Mouse (Mus musculus): ENCODE data around the gene Vps13d. TPM values are rescaled to one million over a fixed set of nuclear protein-coding genes. Genes with fewer than 3 reads are reported as not detected.

Gene Vps13d
- polyA plus RNA-seq, 1 experiment from 2014 or later = 76.6 TPM

DNA sequence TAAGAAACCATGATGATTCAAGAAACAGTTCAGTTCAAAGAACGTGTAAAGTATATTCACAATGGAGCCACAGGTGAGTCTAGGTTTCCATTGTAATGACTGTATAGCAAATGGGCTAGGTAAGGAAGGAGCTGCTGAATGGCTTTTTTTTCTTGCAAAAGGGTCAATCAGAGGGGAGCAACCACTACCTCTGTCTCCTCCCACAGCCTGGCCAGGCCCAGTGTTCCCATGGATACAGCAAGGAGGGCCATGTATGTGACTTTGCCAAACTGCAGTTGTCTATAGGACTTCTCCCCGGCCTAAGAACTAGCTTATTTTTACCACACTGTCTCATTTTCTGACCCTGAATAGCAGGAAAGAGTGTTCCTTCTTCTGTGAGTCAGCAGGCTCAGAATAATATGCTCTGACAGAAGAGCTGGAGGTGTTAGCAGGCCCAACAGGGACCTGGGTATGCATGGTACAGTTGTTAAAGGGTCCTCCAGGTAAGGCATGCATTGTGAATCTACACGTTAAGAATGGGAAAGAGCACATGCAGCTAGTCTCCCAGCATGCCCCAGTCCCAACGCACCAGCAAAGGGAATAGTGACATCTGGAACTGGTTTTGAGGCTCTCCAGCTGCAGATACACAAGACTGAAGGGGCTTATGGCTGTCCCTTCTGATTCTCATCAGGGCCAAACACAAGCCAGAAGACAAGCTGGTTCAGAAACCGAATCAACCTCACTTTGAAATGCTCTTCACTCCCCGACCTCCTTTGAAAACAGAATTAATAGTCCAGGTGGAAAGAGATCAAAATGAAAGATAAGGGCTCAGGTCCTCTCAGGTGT is 197.6 kb downstream of the Vps13d start:
- 68% methylated on average over 6 of the region's 6 CpGs for WGBS (ENCODE audit: missing documents)
- H3K27ac ChIP-seq = peak overlapping the region; percentile 100

DNA sequence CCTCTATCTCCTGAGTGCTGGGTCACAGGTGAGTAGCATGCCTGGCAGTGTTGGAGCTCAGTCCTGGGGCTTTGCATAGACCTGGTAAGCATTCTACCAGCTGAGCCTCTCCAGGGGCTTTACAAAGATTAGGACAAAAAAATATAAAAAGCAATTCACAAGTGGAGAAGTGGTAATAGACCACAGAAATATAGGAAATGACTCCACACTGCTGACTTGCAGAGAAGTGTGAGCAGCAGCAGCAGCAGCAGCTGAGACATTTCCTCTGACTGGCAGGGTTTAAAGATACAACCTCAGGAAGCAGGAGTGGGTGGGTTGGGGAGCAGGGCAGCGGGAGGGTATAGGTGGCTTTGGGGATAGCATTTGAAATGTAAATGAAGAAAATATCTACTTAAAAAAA is 199.0 kb downstream of the Vps13d start:
- Histone ChIP-seq H3K4me3 (ENCODE audit: inconsistent target) (no peak overlapping the region), H3K27ac (peak overlapping the region; percentile 100)
- WGBS (ENCODE audit: missing documents) = 0% methylated on average over 1 of the region's 1 CpGs

More for the DNA sequence above, 197.6 kb downstream of the Vps13d start:
- Histone ChIP-seq H3K79me2 (ENCODE audit: inconsistent target) (peaks cover 6% of the 10 kb centered on the region; the same call in 1 of the 2 replicates), H3K4me3 (ENCODE audit: inconsistent target) (no peak overlapping the region), H3K36me3 (ENCODE audit: inconsistent target) (no peaks in the 10 kb centered on the region)

DNA sequence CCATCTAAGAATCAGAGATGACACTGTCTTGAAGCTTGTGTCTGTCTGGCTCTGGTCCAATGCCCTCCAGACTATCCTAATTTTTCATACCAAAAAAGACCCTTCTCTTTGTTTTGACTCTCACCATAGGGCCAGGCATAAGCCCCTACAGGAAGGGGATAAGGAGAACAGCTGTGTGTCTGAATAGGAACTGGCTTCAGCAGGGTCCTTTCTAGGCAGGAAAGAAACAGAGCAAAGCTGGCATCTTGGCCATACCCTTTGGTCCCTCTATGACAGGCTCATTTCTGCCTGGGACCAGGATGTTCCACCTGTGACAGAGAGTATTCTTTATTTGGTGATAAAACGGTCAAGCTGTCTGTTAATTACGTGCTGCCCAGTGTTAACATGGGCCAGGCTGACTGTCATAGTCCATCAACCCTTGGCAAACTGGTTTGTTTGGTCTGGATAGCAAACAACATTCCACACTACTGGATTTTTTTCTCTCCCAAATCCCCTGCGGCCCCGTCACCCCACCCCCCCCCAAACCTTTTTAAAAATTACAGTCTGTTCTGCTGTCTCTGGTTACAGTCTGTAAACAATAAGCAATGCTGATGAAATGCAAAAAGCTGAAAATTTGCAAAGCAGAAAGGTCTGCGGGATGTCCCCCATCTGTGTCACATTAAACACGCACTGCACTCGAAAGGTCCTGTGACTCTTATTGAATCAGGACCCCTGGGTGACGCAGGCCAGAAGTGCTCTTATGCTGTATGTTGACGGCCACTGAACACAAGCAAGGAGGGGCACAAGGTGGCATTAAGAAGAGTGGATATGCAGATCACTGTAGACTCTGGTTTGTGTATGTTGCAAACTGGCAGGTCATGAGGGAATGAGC is 201.5 kb downstream of the Vps13d start:
- Histone ChIP-seq H3K27ac (0 out of 2 replicates have a peak overlapping the region, but pooled peaks have one; percentile 1), H3K36me3 (ENCODE audit: inconsistent target) (no peaks in the 10 kb centered on the region), H3K79me2 (ENCODE audit: inconsistent target) (peaks cover 6% of the 10 kb centered on the region; the same call in 1 of the 2 replicates), H3K4me3 (ENCODE audit: inconsistent target) (no peak overlapping the region)
- 95% methylated on average over 8 of the region's 9 CpGs for WGBS (ENCODE audit: missing documents)

More for the DNA sequence above, 199.0 kb downstream of the Vps13d start:
- Histone ChIP-seq H3K36me3 (ENCODE audit: inconsistent target) (no peaks in the 10 kb centered on the region), H3K79me2 (ENCODE audit: inconsistent target) (peaks cover 6% of the 10 kb centered on the region; the same call in 1 of the 2 replicates)

DNA sequence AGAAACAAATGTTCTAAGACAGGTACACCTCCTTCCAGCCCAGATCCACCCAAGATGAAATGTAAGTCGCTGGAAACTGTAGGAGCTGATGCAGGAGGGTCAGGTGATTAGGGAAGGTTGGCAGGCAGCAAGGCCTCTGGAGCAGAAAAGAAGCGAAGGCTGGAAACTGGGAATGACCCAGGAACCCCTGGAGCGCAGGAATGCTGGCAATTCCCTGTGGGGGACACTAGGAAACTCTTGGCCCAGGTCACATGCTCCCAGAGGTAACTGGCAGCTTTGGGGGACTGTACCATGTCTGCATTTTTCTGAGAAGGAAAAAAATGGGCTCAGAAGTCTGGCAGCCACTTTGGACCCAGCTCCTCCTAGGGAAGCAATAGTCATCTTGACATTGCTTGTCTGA is 202.4 kb downstream of the Vps13d start:
- Histone ChIP-seq H3K36me3 (ENCODE audit: inconsistent target) (no peaks in the 10 kb centered on the region), H3K79me2 (ENCODE audit: inconsistent target) (peaks cover 6% of the 10 kb centered on the region; the same call in 1 of the 2 replicates), H3K27ac (no peak overlapping the region)

DNA sequence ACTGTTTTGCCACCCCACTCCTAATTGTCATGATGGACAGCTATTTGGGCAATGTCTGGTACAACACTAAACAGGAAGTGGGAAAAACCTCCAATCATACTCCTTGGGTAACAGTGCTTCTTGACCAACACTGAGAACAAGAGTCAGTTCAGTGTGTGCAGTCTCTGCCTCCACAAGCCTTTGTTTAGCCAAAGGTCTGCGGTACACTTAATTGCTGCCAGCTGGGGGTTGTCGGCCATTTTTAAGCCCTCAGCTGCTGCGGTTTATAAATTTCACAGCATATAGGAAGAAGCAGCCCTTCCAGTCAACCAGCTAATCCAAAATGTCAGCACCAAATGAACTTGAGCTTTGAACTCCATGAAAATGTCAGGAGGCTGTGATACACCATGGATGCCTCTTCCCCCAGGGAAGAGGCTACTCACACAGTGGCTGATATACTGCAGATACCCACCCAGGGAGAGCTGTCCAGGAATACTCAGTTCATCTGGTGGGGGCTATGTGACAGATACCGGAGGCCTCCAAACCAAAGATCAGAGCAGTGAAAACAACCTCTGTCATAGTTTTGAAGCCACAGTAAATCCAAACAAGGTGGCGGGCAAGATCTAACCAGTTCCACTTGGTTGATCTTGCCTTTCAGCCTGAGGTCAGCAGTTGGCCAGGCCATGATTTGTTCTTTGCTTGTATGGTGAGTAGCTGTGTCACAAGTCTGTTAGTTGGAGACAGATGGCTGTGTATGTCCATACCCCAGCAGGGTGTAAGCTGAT is 206.2 kb downstream of the Vps13d start:
- no peak overlapping the region for H3K4me3 ChIP-seq (ENCODE audit: inconsistent target)
- peaks cover 21% of the 10 kb centered on the region; the same call in 1 of the 2 replicates for H3K79me2 ChIP-seq (ENCODE audit: inconsistent target)
- WGBS (ENCODE audit: missing documents) = 79% methylated on average over 5 of the region's 5 CpGs
- no peaks in the 10 kb centered on the region for H3K36me3 ChIP-seq (ENCODE audit: inconsistent target)
- H3K27ac ChIP-seq = peak overlapping the region; percentile 21

More for the DNA sequence above, 202.4 kb downstream of the Vps13d start:
- 90% methylated on average over 3 of the region's 3 CpGs for WGBS (ENCODE audit: missing documents)
- no peak overlapping the region for H3K4me3 ChIP-seq (ENCODE audit: inconsistent target)

DNA sequence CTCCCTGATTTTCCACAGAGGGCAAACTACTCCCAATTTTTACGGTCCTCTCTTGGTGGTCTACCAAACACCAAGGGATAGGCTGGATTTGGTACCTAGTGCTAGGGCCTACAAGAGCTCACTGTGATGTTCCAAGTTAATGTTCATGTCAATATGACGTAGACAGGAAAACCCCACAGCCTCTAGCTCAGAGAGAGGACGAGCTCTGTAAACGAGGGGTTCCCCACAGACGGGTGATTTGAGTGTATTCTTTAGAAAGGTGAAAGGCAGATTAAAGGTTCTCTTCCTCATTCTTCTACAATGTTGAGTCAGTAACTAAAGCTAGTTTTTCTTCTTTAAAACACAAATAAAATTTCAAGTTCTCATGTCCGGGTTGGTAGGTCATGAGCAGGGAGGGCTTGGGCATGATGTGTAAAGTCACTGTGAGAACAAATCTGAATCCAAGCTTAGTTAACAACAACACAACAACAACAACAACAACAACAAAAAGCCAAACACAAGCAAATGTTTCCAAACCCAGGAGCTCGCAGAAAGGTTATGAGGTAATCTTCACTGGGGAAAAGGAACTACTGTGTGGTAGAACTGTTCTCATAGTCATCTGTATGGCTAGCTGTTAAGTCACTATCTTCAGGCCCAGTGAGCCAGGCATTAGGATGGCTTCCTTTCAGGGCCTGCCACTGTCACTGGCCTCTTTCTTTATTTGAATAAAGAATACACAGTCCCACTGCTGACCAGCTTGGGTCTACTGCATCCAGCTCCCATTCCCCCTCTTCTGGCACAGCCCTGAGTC is 208.6 kb downstream of the Vps13d start:
- Histone ChIP-seq H3K27ac (peak overlapping the region; percentile 64), H3K4me3 (ENCODE audit: inconsistent target) (no peak overlapping the region), H3K79me2 (ENCODE audit: inconsistent target) (peaks cover 29% of the 10 kb centered on the region; the same call in 1 of the 2 replicates), H3K36me3 (ENCODE audit: inconsistent target) (no peaks in the 10 kb centered on the region)
- 83% methylated on average over 7 of the region's 7 CpGs for WGBS (ENCODE audit: missing documents)

DNA sequence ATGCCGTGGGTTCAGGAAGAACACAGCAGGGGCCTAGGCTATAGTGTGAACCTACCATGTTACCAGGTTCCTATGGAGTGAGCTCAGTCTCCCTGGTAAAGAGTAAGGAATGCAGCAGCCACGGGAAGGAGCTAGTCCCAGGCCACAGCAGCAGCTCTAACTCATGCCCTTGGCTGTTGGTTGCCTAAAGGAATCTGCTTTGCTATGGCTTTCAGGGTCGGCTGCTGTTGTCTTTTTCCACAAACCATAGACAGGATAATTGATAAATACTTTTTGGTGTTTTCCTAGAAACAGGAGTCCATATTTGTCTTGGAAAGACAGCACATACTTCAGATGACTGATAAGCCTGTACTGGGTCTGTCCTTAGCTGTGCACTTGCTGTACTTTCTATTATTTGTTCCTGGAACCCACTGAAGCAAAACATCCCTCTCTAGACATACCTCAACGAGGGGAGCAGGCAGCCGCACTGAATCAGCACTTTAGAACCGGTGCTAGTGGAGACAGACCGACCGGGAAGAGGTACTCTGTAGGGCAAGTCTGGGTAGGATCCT is 210.9 kb downstream of the Vps13d start:
- peaks cover 42% of the 10 kb centered on the region; the same call in 1 of the 2 replicates for H3K79me2 ChIP-seq (ENCODE audit: inconsistent target)
- 87% methylated on average over 8 of the region's 8 CpGs for WGBS (ENCODE audit: missing documents)
- H3K27ac ChIP-seq = peak overlapping the region; percentile 100
- no peak overlapping the region for H3K4me3 ChIP-seq (ENCODE audit: inconsistent target)
- no peaks in the 10 kb centered on the region for H3K36me3 ChIP-seq (ENCODE audit: inconsistent target)

DNA sequence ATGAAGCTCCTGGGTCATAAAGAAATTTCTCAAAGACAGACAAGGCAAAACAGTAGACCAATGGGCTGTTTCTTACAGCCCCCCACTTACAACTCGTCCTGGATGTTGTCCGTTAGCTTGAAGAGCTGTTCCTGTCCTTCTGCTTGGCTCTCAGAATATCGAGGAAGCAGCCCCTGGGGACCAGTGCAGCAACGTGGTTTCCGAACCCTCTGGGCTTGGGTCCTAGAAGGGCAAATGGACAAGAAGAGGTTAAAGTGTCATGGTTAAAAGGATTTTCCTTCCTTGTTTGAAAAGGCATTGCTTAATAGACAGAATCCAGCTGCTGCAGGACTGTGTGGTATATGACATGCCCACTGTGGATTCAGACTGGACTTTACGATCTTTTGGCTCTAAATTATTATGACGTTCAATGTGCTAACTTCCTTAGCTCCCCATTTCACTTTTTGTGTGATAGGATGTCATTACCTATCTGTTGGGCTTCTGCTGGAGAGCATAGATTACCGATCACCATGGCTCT is 211.5 kb downstream of the Vps13d start:
- Histone ChIP-seq H3K4me3 (ENCODE audit: inconsistent target) (no peak overlapping the region), H3K36me3 (ENCODE audit: inconsistent target) (no peaks in the 10 kb centered on the region), H3K79me2 (ENCODE audit: inconsistent target) (peaks cover 48% of the 10 kb centered on the region; the same call in 1 of the 2 replicates), H3K27ac (peak overlapping the region; percentile 100)
- WGBS (ENCODE audit: missing documents) = 69% methylated on average over 8 of the region's 8 CpGs

DNA sequence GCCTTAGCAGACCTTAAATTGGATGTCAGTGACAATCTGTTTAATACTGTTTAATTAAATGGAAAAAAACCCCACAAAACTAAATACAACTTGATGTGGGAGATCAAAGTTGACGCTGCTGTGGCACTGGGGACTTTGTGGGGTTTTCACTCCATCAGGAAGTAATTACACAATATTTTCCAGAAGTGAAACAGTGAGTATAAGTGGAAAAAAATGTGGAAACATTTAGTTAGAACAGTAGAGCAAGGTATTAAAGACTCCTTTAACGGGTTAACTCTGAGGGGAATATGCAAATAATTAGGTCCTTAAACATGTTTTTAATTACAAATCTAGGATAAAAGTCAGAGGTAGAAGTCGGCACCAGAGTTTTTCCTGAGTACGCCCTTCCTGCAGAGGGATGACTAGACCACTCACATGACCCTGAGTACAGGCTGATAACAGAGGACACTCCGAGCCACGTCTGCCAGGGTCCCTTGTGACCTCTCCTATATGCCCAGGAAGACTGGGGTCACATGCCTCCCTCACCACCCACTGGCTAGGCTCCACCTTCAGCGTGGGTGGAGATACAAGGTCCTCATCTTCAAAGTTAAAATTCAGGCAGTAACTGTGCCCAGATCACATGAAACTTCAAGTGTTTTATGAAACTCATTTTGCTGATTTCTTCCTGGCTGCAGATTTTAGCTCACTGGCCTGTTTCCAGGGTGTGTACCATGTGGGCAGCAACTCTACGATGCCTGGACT is 213.8 kb downstream of the Vps13d start:
- Histone ChIP-seq H3K36me3 (ENCODE audit: inconsistent target) (no peaks in the 10 kb centered on the region), H3K27ac (peak overlapping the region; percentile 100), H3K4me3 (ENCODE audit: inconsistent target) (no peak overlapping the region), H3K79me2 (ENCODE audit: inconsistent target) (peaks cover 54% of the 10 kb centered on the region; the same call in 1 of the 2 replicates)
- 6% methylated on average over 8 of the region's 8 CpGs for WGBS (ENCODE audit: missing documents)

DNA sequence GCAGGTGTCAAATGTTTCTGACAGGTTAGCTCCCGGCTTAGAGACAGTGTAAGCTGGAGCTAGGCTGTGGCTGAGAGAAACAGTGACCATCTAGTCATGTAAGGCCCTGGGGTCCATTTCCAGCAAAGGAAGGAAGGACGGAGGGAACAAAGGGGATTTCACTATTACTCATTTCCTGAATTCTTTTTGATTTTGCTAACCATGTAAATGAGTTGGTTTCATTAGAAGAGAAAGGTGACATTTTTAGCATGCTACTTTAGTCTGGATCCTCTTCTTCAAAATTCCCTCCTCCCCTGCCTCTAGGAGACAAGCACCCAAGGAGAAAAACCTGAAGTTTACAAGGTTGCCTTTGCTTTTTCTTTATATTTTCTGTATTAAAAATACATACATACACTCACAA is 214.7 kb downstream of the Vps13d start:
- peaks cover 54% of the 10 kb centered on the region; the same call in 1 of the 2 replicates for H3K79me2 ChIP-seq (ENCODE audit: inconsistent target)
- peak overlapping the region; percentile 100 for H3K27ac ChIP-seq
- H3K4me3 ChIP-seq (ENCODE audit: inconsistent target) = no peak overlapping the region
- 43% methylated on average over 2 of the region's 2 CpGs for WGBS (ENCODE audit: missing documents)
- no peaks in the 10 kb centered on the region for H3K36me3 ChIP-seq (ENCODE audit: inconsistent target)

DNA sequence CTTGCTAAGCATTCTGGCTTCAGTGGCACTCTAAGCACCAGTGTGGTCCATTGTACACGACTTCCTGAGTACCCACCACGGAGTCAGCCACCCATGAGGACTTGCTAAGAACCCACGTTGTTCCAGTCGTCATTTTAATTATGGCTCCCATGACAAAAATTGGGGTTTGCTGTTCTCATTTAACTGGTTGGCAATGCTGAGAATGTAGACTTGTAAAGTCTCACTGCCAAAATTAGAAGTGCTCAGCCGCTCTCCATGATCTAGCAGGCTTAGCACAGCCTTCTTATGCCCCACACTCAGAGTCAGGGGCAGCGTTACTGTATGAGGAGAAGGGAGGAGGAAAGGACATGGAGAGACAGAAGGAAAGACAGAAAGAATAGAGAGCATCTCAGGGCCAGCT is 216.8 kb downstream of the Vps13d start:
- Histone ChIP-seq H3K36me3 (ENCODE audit: inconsistent target) (no peaks in the 10 kb centered on the region), H3K4me3 (ENCODE audit: inconsistent target) (no peak overlapping the region), H3K27ac (peak overlapping the region; percentile 100), H3K79me2 (ENCODE audit: inconsistent target) (peaks cover 41% of the 10 kb centered on the region; the same call in 1 of the 2 replicates)
- 87% methylated on average over 6 of the region's 6 CpGs for WGBS (ENCODE audit: missing documents)

DNA sequence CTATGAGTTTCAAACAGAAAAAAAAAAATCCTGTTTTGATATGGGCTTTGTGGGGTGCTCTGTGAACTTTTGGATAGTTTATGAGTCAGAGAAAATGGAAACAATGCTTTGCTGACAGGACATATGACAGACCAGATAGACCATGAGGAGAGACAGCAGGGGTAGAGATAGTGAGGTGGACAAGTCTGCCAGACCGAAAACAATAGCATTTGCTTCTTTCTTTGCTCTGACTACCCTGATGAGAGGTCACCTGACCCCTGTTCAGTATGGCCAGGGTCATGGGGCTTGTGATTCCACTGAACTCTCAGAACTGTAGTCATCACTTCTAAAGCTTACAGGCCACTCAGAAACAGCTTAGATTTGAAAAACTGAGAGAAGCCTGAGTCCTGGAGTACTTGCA is 217.7 kb downstream of the Vps13d start:
- 33% methylated on average over 1 of the region's 1 CpGs for WGBS (ENCODE audit: missing documents)
- Histone ChIP-seq H3K27ac (peak overlapping the region; percentile 100), H3K4me3 (ENCODE audit: inconsistent target) (no peak overlapping the region), H3K36me3 (ENCODE audit: inconsistent target) (no peaks in the 10 kb centered on the region), H3K79me2 (ENCODE audit: inconsistent target) (peaks cover 43% of the 10 kb centered on the region; the same call in 1 of the 2 replicates)
